Mouse (Mus musculus) erythroblast, embryonic 14.5 days (primary cell): ENCODE measurements around the gene Rarb. TPM values are rescaled to one million over a fixed set of nuclear protein-coding genes. Genes with fewer than 3 reads are reported as not detected.

Experiments used
- H3K27me3 ChIP-seq: 2 replicates; pipeline ENCODE4 v1.6.1; 2012; ENCODE audit warnings: inconsistent platforms; ENCODE audit not compliant: control insufficient read depth
- H3K36me3 ChIP-seq: 2 replicates; pipeline ENCODE4 v1.6.1; 2012; ENCODE audit warnings: mild to moderate bottlenecking, inconsistent platforms; ENCODE audit not compliant: control insufficient read depth
- H3K4me1 ChIP-seq: 2 replicates; pipeline ENCODE4 v1.6.1; 2012; ENCODE audit warnings: inconsistent platforms; ENCODE audit not compliant: control insufficient read depth
- H3K4me3 ChIP-seq: replicated peaks from 2 replicates; pipeline ENCODE3; 2012; ENCODE audit warnings: moderate library complexity, mild to moderate bottlenecking, inconsistent platforms
- H3K9me3 ChIP-seq: 2 replicates; pipeline ENCODE4 v1.6.1; 2012; ENCODE audit warnings: low read length, inconsistent platforms, mixed read lengths; ENCODE audit not compliant: control insufficient read depth
- GATA1 ChIP-seq: IDR thresholded peaks from 2 replicates; pipeline ENCODE4 v1.6.1; 2012; ENCODE audit warnings: low read length, inconsistent platforms, mixed read lengths
- TAL1 ChIP-seq: IDR thresholded peaks from 3 replicates; pipeline ENCODE4 v1.6.1; 2012; ENCODE audit warnings: low read length, inconsistent platforms, mixed read lengths
- polyA plus RNA-seq: library from polyadenylated mRNA; stranded (reverse); fragments of >175 nt; gene quantifications from 2 replicates; pipeline ENCODE4 v1.2.3, GENCODE M21; 2012

Gene Rarb
- polyA plus RNA-seq, 1 experiment, result not detected

- no peaks in the 10 kb centered on the region for H3K4me1 ChIP-seq
- no peaks in the 10 kb centered on the region for H3K36me3 ChIP-seq
- no peak overlapping the region for H3K4me3 ChIP-seq
- no peaks in the 10 kb centered on the region for H3K9me3 ChIP-seq
- H3K27me3 ChIP-seq, result no peaks in the 10 kb centered on the region
- no peak for TF ChIP-seq GATA1
- TF ChIP-seq TAL1, result no peak
These were observed 293.6 kb downstream of the Rarb start for GRCm38 (mm10) chr14:16525137-16525924.

DNA sequence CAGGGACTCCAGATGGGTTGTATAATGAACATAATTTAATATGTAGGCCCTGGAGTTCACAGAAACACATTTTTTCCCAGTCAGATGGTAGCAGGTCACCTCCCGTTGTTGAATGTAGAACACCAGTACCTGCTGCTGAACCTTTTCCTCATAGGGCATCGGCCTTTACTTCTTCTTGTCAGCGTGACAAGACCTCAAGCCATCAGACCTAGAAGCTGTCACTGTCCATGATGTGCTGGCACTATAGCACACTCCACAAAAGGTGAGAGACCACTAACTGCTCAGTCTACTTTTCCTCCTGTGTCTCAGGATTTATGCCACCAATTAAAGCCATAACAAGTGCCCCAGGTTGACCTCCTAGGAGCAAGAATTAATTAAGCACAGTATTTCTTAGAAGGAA lies 296.1 kb downstream of the Rarb start:
- no peak for TF ChIP-seq GATA1
- TF ChIP-seq TAL1, result no peak
- H3K27me3 ChIP-seq, result no peaks in the 10 kb centered on the region
- no peaks in the 10 kb centered on the region for H3K4me1 ChIP-seq

GRCm38 (mm10) chr14:16519588-16520167 lies 299.3 kb downstream of the Rarb start:
- Histone ChIP-seq H3K4me3 (no peak overlapping the region), H3K27me3 (no peaks in the 10 kb centered on the region), H3K4me1 (no peaks in the 10 kb centered on the region), H3K9me3 (no peaks in the 10 kb centered on the region), H3K36me3 (no peaks in the 10 kb centered on the region)
- no peak for TF ChIP-seq GATA1
- no peak for TF ChIP-seq TAL1

More for the DNA sequence above, 296.1 kb downstream of the Rarb start:
- Histone ChIP-seq H3K9me3 (no peaks in the 10 kb centered on the region), H3K4me3 (no peak overlapping the region), H3K36me3 (no peaks in the 10 kb centered on the region)

- TF ChIP-seq GATA1 (no peak), TAL1 (no peak)
These were observed 301.0 kb downstream of the Rarb start for GRCm38 (mm10) chr14:16517958-16518357.

DNA sequence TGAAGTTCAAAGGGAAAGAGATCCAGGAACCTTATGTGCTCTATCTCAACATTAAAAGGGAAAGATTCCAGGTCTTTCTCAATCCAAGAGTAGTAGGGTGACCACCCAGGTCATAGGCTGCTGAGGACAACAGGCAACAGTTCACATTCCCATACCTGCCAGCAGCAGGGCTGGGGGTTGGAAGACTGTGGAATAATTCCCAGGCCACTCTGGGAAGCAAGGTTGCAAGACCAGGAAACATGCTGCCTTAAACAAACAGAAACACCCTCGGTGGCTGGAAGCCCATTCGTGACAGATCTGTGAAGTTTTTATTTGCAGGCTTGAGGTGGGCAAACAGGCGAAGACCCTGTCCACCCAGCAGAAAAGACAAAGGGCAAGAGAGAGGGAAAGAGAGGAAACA lies 303.2 kb downstream of the Rarb start:
- Histone ChIP-seq H3K4me1 (no peaks in the 10 kb centered on the region), H3K27me3 (no peaks in the 10 kb centered on the region), H3K9me3 (no peaks in the 10 kb centered on the region), H3K36me3 (no peaks in the 10 kb centered on the region), H3K4me3 (no peak overlapping the region)
- TF ChIP-seq GATA1, result no peak
- no peak for TF ChIP-seq TAL1

More at GRCm38 (mm10) chr14:16517958-16518357, 301.0 kb downstream of the Rarb start:
- no peak overlapping the region for H3K4me3 ChIP-seq
- H3K9me3 ChIP-seq, result no peaks in the 10 kb centered on the region
- no peaks in the 10 kb centered on the region for H3K4me1 ChIP-seq
- no peaks in the 10 kb centered on the region for H3K27me3 ChIP-seq
- H3K36me3 ChIP-seq, result no peaks in the 10 kb centered on the region

GRCm38 (mm10) chr14:16510574-16510973 lies 308.4 kb downstream of the Rarb start:
- no peaks in the 10 kb centered on the region for H3K4me1 ChIP-seq
- H3K4me3 ChIP-seq, result no peak overlapping the region
- TF ChIP-seq GATA1 (no peak), TAL1 (no peak)
- H3K36me3 ChIP-seq, result no peaks in the 10 kb centered on the region
- no peaks in the 10 kb centered on the region for H3K9me3 ChIP-seq
- H3K27me3 ChIP-seq, result no peaks in the 10 kb centered on the region

GRCm38 (mm10) chr14:16509825-16510224 lies 309.1 kb downstream of the Rarb start:
- no peaks in the 10 kb centered on the region for H3K4me1 ChIP-seq
- TF ChIP-seq TAL1, result no peak
- TF ChIP-seq GATA1, result no peak
- H3K36me3 ChIP-seq, result no peaks in the 10 kb centered on the region
- no peak overlapping the region for H3K4me3 ChIP-seq
- no peaks in the 10 kb centered on the region for H3K9me3 ChIP-seq
- no peaks in the 10 kb centered on the region for H3K27me3 ChIP-seq

- TF ChIP-seq TAL1 (no peak), GATA1 (no peak)
- H3K9me3 ChIP-seq, result no peaks in the 10 kb centered on the region
These were observed 310.2 kb downstream of the Rarb start for GRCm38 (mm10) chr14:16508760-16509159.

DNA sequence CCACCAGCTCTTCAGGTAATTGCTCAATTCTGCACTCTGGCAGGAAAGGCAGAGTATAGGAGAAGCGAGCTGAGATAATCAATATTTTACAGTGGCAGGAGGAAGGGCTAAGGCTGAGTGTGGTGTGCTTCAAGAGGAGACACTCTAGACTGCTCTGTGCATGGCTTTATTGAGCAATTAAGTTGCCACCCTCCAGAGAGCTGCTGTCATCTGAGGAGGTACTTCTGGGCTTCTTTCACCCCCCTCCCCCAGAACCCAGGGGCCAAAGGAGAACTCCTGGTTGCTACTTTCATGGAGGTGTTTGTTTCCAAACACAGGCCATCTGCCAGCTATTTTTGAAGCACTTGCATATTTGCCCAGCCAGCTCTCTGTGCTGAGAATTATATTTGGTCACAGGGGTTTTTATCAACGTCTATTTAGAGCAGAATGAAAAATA lies 321.7 kb downstream of the Rarb start:
- TF ChIP-seq GATA1, result no peak
- no peak for TF ChIP-seq TAL1

More at GRCm38 (mm10) chr14:16508760-16509159, 310.2 kb downstream of the Rarb start:
- Histone ChIP-seq H3K4me3 (no peak overlapping the region), H3K27me3 (no peaks in the 10 kb centered on the region), H3K36me3 (no peaks in the 10 kb centered on the region), H3K4me1 (no peaks in the 10 kb centered on the region)

More for the DNA sequence above, 321.7 kb downstream of the Rarb start:
- H3K4me1 ChIP-seq, result no peaks in the 10 kb centered on the region
- no peak overlapping the region for H3K4me3 ChIP-seq
- no peaks in the 10 kb centered on the region for H3K27me3 ChIP-seq
- no peaks in the 10 kb centered on the region for H3K36me3 ChIP-seq
- no peaks in the 10 kb centered on the region for H3K9me3 ChIP-seq
